Mouse (Mus musculus): ENCODE measurements around the gene Gm29735. TPM values are rescaled to one million over a fixed set of nuclear protein-coding genes. Genes with fewer than 3 reads are reported as not detected.
"Not testable (repeated sequence)": the region's sequence is repeated elsewhere in the genome, so short reads cannot be mapped to it uniquely, and the experiment has no call there.

The Gm29735 gene
- polyA plus RNA-seq, 1 experiment from 2014 or later = not detected

- DNase-seq (ENCODE audit: low spot score); H3K4me3 ChIP-seq (ENCODE audit: low read depth, low read length); H3K27me3 ChIP-seq (ENCODE audit: control insufficient read depth, insufficient read depth, low read length); H3K27ac ChIP-seq (ENCODE audit: low read depth, low read length); H3K36me3 ChIP-seq (ENCODE audit: control insufficient read depth, insufficient read depth, low read length); ATAC-seq (ENCODE audit: insufficient read depth, low FRiP score, low TSS enrichment); H3K9me3 ChIP-seq (ENCODE audit: control insufficient read depth, low read length); H3K9ac ChIP-seq (ENCODE audit: low read length); H3K4me2 ChIP-seq (ENCODE audit: low read depth); H3K4me1 ChIP-seq (ENCODE audit: control insufficient read depth, insufficient read depth, low read length): not testable (repeated sequence)
- WGBS = 61% methylated on average over 1 of the region's 1 CpGs
Measured at GRCm38 (mm10) chr7:142143506-142144010, 13.4 kb downstream of the Gm29735 start.

- H3K9me3 ChIP-seq (ENCODE audit: control insufficient read depth, low read length) = no peaks in the 10 kb centered on the region
- DNase-seq (ENCODE audit: low spot score) (no peak), ATAC-seq (ENCODE audit: insufficient read depth, low FRiP score, low TSS enrichment) (no peak)
- H3K4me3 ChIP-seq (ENCODE audit: low read depth, low read length) = no peak overlapping the region
- H3K36me3 ChIP-seq (ENCODE audit: control insufficient read depth, insufficient read depth, low read length) = no peaks in the 10 kb centered on the region
- no peaks in the 10 kb centered on the region for H3K27me3 ChIP-seq (ENCODE audit: control insufficient read depth, insufficient read depth, low read length)
- H3K27ac ChIP-seq (ENCODE audit: low read depth, low read length) = no peak overlapping the region
- WGBS = 28% methylated on average over 1 of the region's 1 CpGs
- H3K4me1 ChIP-seq (ENCODE audit: control insufficient read depth, insufficient read depth, low read length) = no peaks in the 10 kb centered on the region
- no peak overlapping the region for H3K9ac ChIP-seq (ENCODE audit: low read length)
- no peak overlapping the region for H3K4me2 ChIP-seq (ENCODE audit: low read depth)
Measured at GRCm38 (mm10) chr7:142140696-142141095, 16.2 kb downstream of the Gm29735 start.

GRCm38 (mm10) chr7:142135934-142136333 is 21.0 kb downstream of the Gm29735 start, which contains the start of gene Gm39115:
Gene Gm39115, minus strand, starts transcription at chr7:142136034.
- not testable (repeated sequence) for H3K4me1 ChIP-seq (ENCODE audit: control insufficient read depth, insufficient read depth, low read length); H3K9me3 ChIP-seq (ENCODE audit: control insufficient read depth, low read length); H3K9ac ChIP-seq (ENCODE audit: low read length); H3K4me2 ChIP-seq (ENCODE audit: low read depth); H3K36me3 ChIP-seq (ENCODE audit: control insufficient read depth, insufficient read depth, low read length); ATAC-seq (ENCODE audit: insufficient read depth, low FRiP score, low TSS enrichment); H3K4me3 ChIP-seq (ENCODE audit: low read depth, low read length); H3K27me3 ChIP-seq (ENCODE audit: control insufficient read depth, insufficient read depth, low read length); DNase-seq (ENCODE audit: low spot score); H3K27ac ChIP-seq (ENCODE audit: low read depth, low read length)
- WGBS = 48% methylated on average over 2 of the region's 2 CpGs

GRCm38 (mm10) chr7:142134206-142134995 is 22.5 kb downstream of the Gm29735 start:
- no peak for ATAC-seq (ENCODE audit: insufficient read depth, low FRiP score, low TSS enrichment)
- Histone ChIP-seq H3K27me3 (ENCODE audit: control insufficient read depth, insufficient read depth, low read length) (no peaks in the 10 kb centered on the region), H3K4me3 (ENCODE audit: low read depth, low read length) (no peak overlapping the region), H3K4me2 (ENCODE audit: low read depth) (no peak overlapping the region), H3K36me3 (ENCODE audit: control insufficient read depth, insufficient read depth, low read length) (no peaks in the 10 kb centered on the region), H3K9ac (ENCODE audit: low read length) (no peak overlapping the region), H3K9me3 (ENCODE audit: control insufficient read depth, low read length) (no peaks in the 10 kb centered on the region), H3K4me1 (ENCODE audit: control insufficient read depth, insufficient read depth, low read length) (no peaks in the 10 kb centered on the region), H3K27ac (ENCODE audit: low read depth, low read length) (no peak overlapping the region)
- peak; percentile 24 for DNase-seq (ENCODE audit: low spot score)
- 70% methylated on average over 4 of the region's 4 CpGs for WGBS

- H3K4me2 ChIP-seq (ENCODE audit: low read depth) = no peak overlapping the region
- no peak overlapping the region for H3K27ac ChIP-seq (ENCODE audit: low read depth, low read length)
- no peak overlapping the region for H3K9ac ChIP-seq (ENCODE audit: low read length)
- no peaks in the 10 kb centered on the region for H3K4me1 ChIP-seq (ENCODE audit: control insufficient read depth, insufficient read depth, low read length)
- no peaks in the 10 kb centered on the region for H3K9me3 ChIP-seq (ENCODE audit: control insufficient read depth, low read length)
- ATAC-seq (ENCODE audit: insufficient read depth, low FRiP score, low TSS enrichment) (no peak), DNase-seq (ENCODE audit: low spot score) (no peak)
- no peaks in the 10 kb centered on the region for H3K27me3 ChIP-seq (ENCODE audit: control insufficient read depth, insufficient read depth, low read length)
- no peaks in the 10 kb centered on the region for H3K36me3 ChIP-seq (ENCODE audit: control insufficient read depth, insufficient read depth, low read length)
- H3K4me3 ChIP-seq (ENCODE audit: low read depth, low read length) = no peak overlapping the region
- WGBS = 65% methylated on average over 4 of the region's 4 CpGs
Measured at GRCm38 (mm10) chr7:142128843-142129242, 28.1 kb downstream of the Gm29735 start.

- H3K4me2 ChIP-seq (ENCODE audit: low read depth); DNase-seq (ENCODE audit: low spot score); ATAC-seq (ENCODE audit: insufficient read depth, low FRiP score, low TSS enrichment); H3K27ac ChIP-seq (ENCODE audit: low read depth, low read length); H3K9ac ChIP-seq (ENCODE audit: low read length); H3K36me3 ChIP-seq (ENCODE audit: control insufficient read depth, insufficient read depth, low read length); H3K4me3 ChIP-seq (ENCODE audit: low read depth, low read length); H3K4me1 ChIP-seq (ENCODE audit: control insufficient read depth, insufficient read depth, low read length); H3K27me3 ChIP-seq (ENCODE audit: control insufficient read depth, insufficient read depth, low read length); H3K9me3 ChIP-seq (ENCODE audit: control insufficient read depth, low read length): not testable (repeated sequence)
- WGBS = 89% methylated on average over 1 of the region's 1 CpGs
Measured at GRCm38 (mm10) chr7:142120629-142121028, 36.3 kb downstream of the Gm29735 start, which contains the start of gene Gm45618. Gene Gm45618, minus strand, starts transcription at chr7:142120729.

GRCm38 (mm10) chr7:142119632-142120031 is 37.3 kb downstream of the Gm29735 start:
- WGBS = 19% methylated on average over 5 of the region's 5 CpGs
- H3K4me1 ChIP-seq (ENCODE audit: control insufficient read depth, insufficient read depth, low read length) = no peaks in the 10 kb centered on the region
- H3K4me2 ChIP-seq (ENCODE audit: low read depth) = no peak overlapping the region
- no peaks in the 10 kb centered on the region for H3K36me3 ChIP-seq (ENCODE audit: control insufficient read depth, insufficient read depth, low read length)
- no peak for ATAC-seq (ENCODE audit: insufficient read depth, low FRiP score, low TSS enrichment)
- no peaks in the 10 kb centered on the region for H3K27me3 ChIP-seq (ENCODE audit: control insufficient read depth, insufficient read depth, low read length)
- no peak overlapping the region for H3K9ac ChIP-seq (ENCODE audit: low read length)
- H3K4me3 ChIP-seq (ENCODE audit: low read depth, low read length) = no peak overlapping the region
- peak; percentile 24 for DNase-seq (ENCODE audit: low spot score)
- no peak overlapping the region for H3K27ac ChIP-seq (ENCODE audit: low read depth, low read length)
- no peaks in the 10 kb centered on the region for H3K9me3 ChIP-seq (ENCODE audit: control insufficient read depth, low read length)
